Mouse (Mus musculus): ENCODE measurements around the gene Aire.

Aire gene

DNA sequence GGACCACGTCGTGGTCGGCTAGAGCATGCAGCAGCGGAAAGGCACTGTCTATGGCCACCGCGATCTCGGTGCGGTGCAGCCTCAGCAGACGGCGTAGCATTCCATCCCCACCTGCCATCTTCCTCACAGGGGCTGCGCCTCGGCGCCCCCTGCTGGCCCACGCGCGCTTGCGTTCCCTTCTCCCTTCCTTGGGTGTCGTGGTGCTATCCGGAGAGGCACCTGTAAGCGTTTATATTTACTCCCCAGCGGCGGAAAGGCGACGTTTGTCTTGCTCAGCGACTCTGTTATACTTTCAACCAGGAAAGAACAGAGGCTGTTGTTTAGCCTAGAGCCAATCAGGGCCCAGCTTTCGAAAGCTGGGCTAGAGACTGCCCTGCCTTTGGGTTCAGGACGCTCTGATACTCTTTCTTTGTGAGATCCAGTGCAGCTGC is at the start of gene Aire:
Aire (minus strand) TSS at position 205 of the 431 bp plus-strand sequence.
- peak; percentile 86 for DNase-seq (ENCODE audit: low read depth, low spot score)

GRCm38 (mm10) chr10:78092725-78093029 is 49.3 kb upstream of the Aire start:
- no peak for DNase-seq (ENCODE audit: low read depth, low spot score)

DNA sequence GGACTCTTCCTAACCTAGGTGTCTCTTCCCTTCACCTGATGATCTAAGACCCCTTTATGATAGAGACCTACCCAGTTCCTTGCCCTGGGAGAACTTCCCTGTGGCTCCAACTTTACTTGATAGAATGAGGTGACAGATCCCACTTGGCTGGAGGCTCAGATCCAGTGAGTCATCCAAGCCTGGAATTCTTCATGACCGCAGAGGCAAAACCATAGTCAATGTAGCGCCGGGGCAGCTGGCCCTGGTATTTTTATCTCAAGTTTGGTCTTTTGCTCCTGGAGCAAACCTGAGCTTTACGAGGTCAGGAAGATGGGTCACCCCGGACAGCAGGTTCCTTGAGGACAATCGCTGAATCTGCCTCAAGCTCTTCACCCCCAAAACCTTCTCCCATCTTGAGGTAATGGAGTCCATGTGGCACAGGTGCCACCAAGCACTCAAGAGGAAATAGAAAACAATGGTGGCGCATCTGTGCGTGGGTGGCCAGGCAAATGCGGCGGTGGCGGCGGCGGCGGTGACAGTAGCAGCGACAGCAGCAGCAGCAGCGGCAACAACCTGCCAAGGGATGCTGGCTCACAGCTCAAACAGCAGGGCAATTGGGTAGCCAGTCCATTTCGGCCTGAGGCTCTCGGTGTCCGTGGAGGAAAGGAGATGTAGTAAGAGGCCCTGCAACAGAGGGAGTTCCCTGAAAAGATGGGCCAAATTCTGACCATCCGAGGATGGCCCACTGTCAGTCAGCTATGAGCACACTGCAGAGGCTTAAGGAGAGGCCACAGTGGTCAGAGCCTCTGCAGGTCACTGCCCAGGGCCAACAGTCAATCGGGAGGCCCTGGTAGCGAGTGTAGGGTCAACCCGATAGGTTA is 48.7 kb upstream of the Aire start:
- no peak for DNase-seq (ENCODE audit: low read depth, low spot score)

DNA sequence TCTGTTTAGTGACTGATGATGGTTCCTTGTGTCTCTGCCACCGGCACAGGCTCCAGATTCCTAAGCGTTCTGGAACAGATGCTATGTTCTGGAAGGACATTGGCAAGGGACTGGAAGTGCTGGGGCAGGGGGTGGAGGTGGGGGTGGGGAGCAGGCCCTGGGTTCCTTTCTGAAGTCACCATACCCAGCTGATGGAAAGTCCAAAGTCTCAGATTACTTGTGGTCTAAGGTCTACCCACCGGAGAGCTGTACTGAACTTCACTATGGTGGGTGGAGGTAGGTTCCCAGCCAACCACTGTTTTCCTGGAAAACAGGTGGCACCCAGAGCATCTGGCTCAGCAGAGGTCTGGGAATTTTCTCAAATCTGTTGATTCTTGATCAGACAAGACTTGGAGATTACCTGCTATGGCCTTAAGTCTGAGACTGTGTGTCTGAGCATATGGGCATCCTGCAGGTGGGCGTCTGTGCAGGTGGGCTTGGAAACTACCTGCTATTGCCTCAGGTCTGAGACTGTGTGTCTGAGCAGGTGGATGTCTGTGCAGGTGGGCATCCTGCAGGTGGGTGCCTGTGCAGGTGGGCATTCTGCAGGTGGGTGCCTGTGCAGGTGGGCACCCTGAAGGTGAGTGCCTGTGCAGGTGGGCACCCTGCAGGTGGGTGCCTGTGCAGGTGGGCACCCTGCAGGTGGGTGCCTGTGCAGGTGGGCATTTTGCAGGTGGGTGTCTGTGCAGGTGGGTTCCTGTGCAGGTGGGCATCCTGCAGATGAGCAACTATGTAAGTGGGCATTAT is 47.5 kb upstream of the Aire start:
- DNase-seq (ENCODE audit: low read depth, low spot score) = no peak

GRCm38 (mm10) chr10:78090246-78090645 is 46.8 kb upstream of the Aire start:
- peak; percentile 29 for DNase-seq (ENCODE audit: low read depth, low spot score)

GRCm38 (mm10) chr10:78087101-78087511 is 43.7 kb upstream of the Aire start:
- DNase-seq (ENCODE audit: low read depth, low spot score) = no peak

GRCm38 (mm10) chr10:78086444-78087061 is 43.1 kb upstream of the Aire start:
- no peak for DNase-seq (ENCODE audit: low read depth, low spot score)

DNA sequence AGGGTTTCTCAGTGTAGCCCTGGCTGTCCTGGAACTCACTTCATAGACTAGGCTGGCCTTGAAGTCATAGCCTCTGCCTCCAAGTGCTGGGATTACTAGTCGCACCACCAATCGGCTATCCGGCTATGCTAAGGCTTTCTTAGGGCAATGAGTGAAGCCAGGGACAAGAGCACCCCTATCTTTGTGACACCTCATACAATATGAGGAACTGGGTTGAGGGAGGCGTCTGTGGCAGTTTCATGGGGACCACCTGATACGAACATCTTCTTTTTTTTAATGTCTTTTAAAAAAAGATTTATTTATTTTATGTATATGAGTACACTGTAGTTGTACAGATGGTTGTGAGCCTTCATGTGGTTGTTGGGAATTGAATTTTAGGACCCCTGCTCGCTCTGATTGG is 42.3 kb upstream of the Aire start:
- DNase-seq (ENCODE audit: low read depth, low spot score) = no peak

- no peak for DNase-seq (ENCODE audit: low read depth, low spot score)
Observed at GRCm38 (mm10) chr10:78084073-78084472, 40.7 kb upstream of the Aire start.

- DNase-seq (ENCODE audit: low read depth, low spot score) = no peak
Observed at GRCm38 (mm10) chr10:78079955-78080591, 36.7 kb upstream of the Aire start.

DNA sequence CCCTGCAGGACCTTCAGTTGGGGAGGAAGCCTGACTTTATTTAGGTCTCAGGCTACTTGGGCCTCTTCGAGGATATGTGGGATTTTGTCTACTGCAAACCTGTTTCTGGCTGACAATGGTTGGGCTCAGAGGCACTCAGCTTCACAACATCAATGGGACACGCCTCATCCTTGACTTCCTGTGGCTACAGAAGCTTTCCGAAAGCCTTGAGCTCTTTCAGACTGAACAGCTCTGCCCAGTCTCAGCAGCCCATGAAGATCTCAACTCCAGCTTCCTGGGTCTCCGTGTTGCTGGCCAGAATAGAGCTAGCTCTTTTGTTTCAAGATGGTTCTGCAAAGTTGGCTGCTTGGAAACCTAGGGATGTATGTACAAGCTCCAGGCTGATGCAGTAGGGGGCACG is 34.9 kb upstream of the Aire start:
- no peak for DNase-seq (ENCODE audit: low read depth, low spot score)

- DNase-seq (ENCODE audit: low read depth, low spot score) = no peak
Observed at GRCm38 (mm10) chr10:78077862-78078261, 34.5 kb upstream of the Aire start.

DNA sequence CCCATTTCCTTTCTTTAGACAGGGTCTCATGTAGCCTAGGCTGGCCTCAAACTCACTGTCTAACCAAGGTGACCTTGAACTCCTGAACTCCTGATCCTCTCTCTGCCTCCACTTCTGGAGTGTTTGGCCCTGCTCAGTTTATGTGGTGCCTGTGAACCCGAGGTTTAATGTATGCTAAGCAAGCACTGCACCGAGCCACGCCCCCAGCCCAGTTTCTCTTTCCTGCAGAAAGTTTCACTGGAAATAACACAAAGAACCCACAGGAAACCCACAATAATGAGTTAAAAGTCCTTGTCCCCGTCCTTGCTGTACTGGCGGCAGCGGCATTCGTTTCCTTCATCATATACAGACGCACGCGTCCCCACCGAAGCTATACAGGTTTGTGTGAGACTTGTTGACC is 31.6 kb upstream of the Aire start:
- DNase-seq (ENCODE audit: low read depth, low spot score) = peak; percentile 63

- DNase-seq (ENCODE audit: low read depth, low spot score) = no peak
Observed at GRCm38 (mm10) chr10:78074151-78074550, 30.7 kb upstream of the Aire start.

GRCm38 (mm10) chr10:78069101-78070011 is 25.9 kb upstream of the Aire start, which contains the start of gene Icosl:
Gene Icosl (plus strand): TSS chr10:78069302.
- DNase-seq (ENCODE audit: low read depth, low spot score) = peak; percentile 64

GRCm38 (mm10) chr10:78068541-78068940 is 25.1 kb upstream of the Aire start:
- DNase-seq (ENCODE audit: low read depth, low spot score) = no peak

GRCm38 (mm10) chr10:78067226-78067625 is 23.8 kb upstream of the Aire start:
- DNase-seq (ENCODE audit: low read depth, low spot score) = peak; percentile 70

DNA sequence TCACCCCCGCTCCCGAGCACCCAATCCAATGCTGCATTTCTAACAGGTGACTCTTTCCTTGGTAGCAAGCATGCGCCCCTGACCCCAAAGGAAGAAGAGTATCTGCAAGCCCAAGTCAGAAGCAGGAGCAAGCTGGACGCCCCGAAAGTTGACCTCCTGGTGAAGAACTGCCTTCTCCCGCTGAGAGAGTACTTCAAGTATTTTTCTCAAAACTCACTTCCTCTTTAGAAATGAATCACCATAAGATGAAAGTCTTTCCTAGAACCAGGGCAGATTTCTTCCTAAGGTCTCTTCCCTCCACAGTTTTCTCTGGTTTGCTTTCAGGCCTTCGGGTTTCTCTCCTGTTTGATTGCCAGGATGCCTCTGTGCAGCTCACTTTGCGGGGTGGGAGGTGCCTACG is 19.7 kb upstream of the Aire start:
- no peak for DNase-seq (ENCODE audit: low read depth, low spot score)

GRCm38 (mm10) chr10:78057056-78057455 is 13.6 kb upstream of the Aire start:
- no peak for DNase-seq (ENCODE audit: low read depth, low spot score)

- peak; percentile 54 for DNase-seq (ENCODE audit: low read depth, low spot score)
Observed at GRCm38 (mm10) chr10:78054633-78055565, 11.5 kb upstream of the Aire start.

All from ES-CJ7 (cell line).